Mouse (Mus musculus) testis, postnatal 14 days (tissue): Measurements from ENCODE around the gene Gtf2f2.
"Not testable (repeated sequence)": the region's sequence is repeated elsewhere in the genome, so short reads cannot be mapped to it uniquely, and the experiment has no call there.

Source experiments
- DNase-seq: peaks from one replicate; pipeline ENCODE4 v3.0.0; 2021; ENCODE audit warnings: low spot score

The Gtf2f2 gene

GRCm38 (mm10) chr14:75912665-75913064 lies 98.0 kb downstream of the Gtf2f2 start:
- DNase-seq: no peak

GRCm38 (mm10) chr14:75911968-75912367 lies 98.7 kb downstream of the Gtf2f2 start:
- DNase-seq: no peak

GRCm38 (mm10) chr14:75906931-75907330 lies 103.7 kb downstream of the Gtf2f2 start:
- DNase-seq: no peak

- DNase-seq: no peak
Measured at GRCm38 (mm10) chr14:75904972-75905371, 105.7 kb downstream of the Gtf2f2 start.

- DNase-seq: no peak
Measured at GRCm38 (mm10) chr14:75903131-75903530, 107.5 kb downstream of the Gtf2f2 start.

- no peak for DNase-seq
Measured at GRCm38 (mm10) chr14:75902013-75902412, 108.7 kb downstream of the Gtf2f2 start.

GRCm38 (mm10) chr14:75900793-75901499 lies 109.7 kb downstream of the Gtf2f2 start:
- DNase-seq: no peak

- peak; percentile 52 for DNase-seq
Measured at GRCm38 (mm10) chr14:75899566-75899965, 111.1 kb downstream of the Gtf2f2 start.

- no peak for DNase-seq
Measured at GRCm38 (mm10) chr14:75892118-75892517, 118.5 kb downstream of the Gtf2f2 start.

GRCm38 (mm10) chr14:75883873-75884272 lies 126.8 kb downstream of the Gtf2f2 start:
- DNase-seq: no peak

- no peak for DNase-seq
Measured at GRCm38 (mm10) chr14:75883330-75883729, 127.3 kb downstream of the Gtf2f2 start.

- DNase-seq: no peak
Measured at GRCm38 (mm10) chr14:75881856-75882255, 128.8 kb downstream of the Gtf2f2 start.

GRCm38 (mm10) chr14:75878980-75879379 lies 131.7 kb downstream of the Gtf2f2 start:
- no peak for DNase-seq

GRCm38 (mm10) chr14:75877297-75877696 lies 133.4 kb downstream of the Gtf2f2 start:
- DNase-seq: no peak

- DNase-seq: peak; percentile 65
Measured at GRCm38 (mm10) chr14:75876320-75877043, 134.2 kb downstream of the Gtf2f2 start.

- peak; percentile 48 for DNase-seq
Measured at GRCm38 (mm10) chr14:75873612-75874011, 137.1 kb downstream of the Gtf2f2 start.

- DNase-seq: no peak
Measured at GRCm38 (mm10) chr14:75871750-75872149, 138.9 kb downstream of the Gtf2f2 start.

- no peak for DNase-seq
Measured at GRCm38 (mm10) chr14:75871111-75871510, 139.6 kb downstream of the Gtf2f2 start.

GRCm38 (mm10) chr14:75870631-75871030 lies 140.0 kb downstream of the Gtf2f2 start:
- no peak for DNase-seq

- no peak for DNase-seq
Measured at GRCm38 (mm10) chr14:75869769-75870363, 140.8 kb downstream of the Gtf2f2 start.

GRCm38 (mm10) chr14:75868028-75868427 lies 142.6 kb downstream of the Gtf2f2 start:
- DNase-seq: not testable (repeated sequence)

- no peak for DNase-seq
Measured at GRCm38 (mm10) chr14:75866706-75867333, 143.8 kb downstream of the Gtf2f2 start.
